Mouse (Mus musculus): ENCODE data around the gene Akap6. TPM values are rescaled to one million over a fixed set of nuclear protein-coding genes. Genes with fewer than 3 reads are reported as not detected.

Akap6 gene
- total and polyA plus RNA-seq, 2 experiments, result 0.01 to 0.09 TPM

- TF ChIP-seq POLR2A (IDR thresholded peaks at IDR 0.05; ENCODE audit: extremely low read depth, insufficient read depth, low read length) (no peak), CTCF (IDR thresholded peaks at IDR 0.05; ENCODE audit: low read depth, low read length) (no peak)
- Histone ChIP-seq H3K79me2 (ENCODE audit: control insufficient read depth, insufficient read depth, low read length) (no peaks in the 10 kb centered on the region), H3K9ac (ENCODE audit: low read depth, low read length) (no peak overlapping the region), H3K4me3 (ENCODE audit: insufficient read depth, low read depth, low read length) (no peak overlapping the region), H3K27ac (replicated peaks; ENCODE audit: insufficient read depth, low read depth, low read length) (no peak overlapping the region), H3K36me3 (ENCODE audit: control insufficient read depth, insufficient read depth, low read length) (no peaks in the 10 kb centered on the region), H3K4me1 (ENCODE audit: control insufficient read depth, insufficient read depth, low read length) (peaks cover 2% of the 10 kb centered on the region; the same call in 1 of the 2 replicates), H3K27me3 (ENCODE audit: control insufficient read depth, insufficient read depth, low read length) (no peaks in the 10 kb centered on the region)
- no peak for DNase-seq (ENCODE audit: extremely low read depth, low read depth, low spot score)
- 86% methylated on average over 5 of the region's 5 CpGs for WGBS
These were observed 780 bp upstream of the Akap6 start for GRCm38 (mm10) chr12:52698276-52698930.

- no peak for DNase-seq (ENCODE audit: extremely low read depth, low read depth, low spot score)
- 43% methylated on average over 15 of the region's 15 CpGs for WGBS
- no peaks in the 10 kb centered on the region for H3K27me3 ChIP-seq (ENCODE audit: control insufficient read depth, insufficient read depth, low read length)
- no peaks in the 10 kb centered on the region for H3K36me3 ChIP-seq (ENCODE audit: control insufficient read depth, insufficient read depth, low read length)
- H3K9ac ChIP-seq (ENCODE audit: low read depth, low read length), result no peak overlapping the region
- TF ChIP-seq CTCF (IDR thresholded peaks at IDR 0.05; ENCODE audit: low read depth, low read length), result no peak
- TF ChIP-seq POLR2A (IDR thresholded peaks at IDR 0.05; ENCODE audit: extremely low read depth, insufficient read depth, low read length), result no peak
- no peaks in the 10 kb centered on the region for H3K79me2 ChIP-seq (ENCODE audit: control insufficient read depth, insufficient read depth, low read length)
- peaks cover 2% of the 10 kb centered on the region; the same call in 1 of the 2 replicates for H3K4me1 ChIP-seq (ENCODE audit: control insufficient read depth, insufficient read depth, low read length)
- no peak overlapping the region for H3K27ac ChIP-seq (replicated peaks; ENCODE audit: insufficient read depth, low read depth, low read length)
- H3K4me3 ChIP-seq (ENCODE audit: insufficient read depth, low read depth, low read length), result no peak overlapping the region
These were observed 946 bp downstream of the Akap6 start for GRCm38 (mm10) chr12:52699961-52700696.

- no peak overlapping the region for H3K4me3 ChIP-seq (ENCODE audit: insufficient read depth, low read depth, low read length)
- H3K27ac ChIP-seq (replicated peaks; ENCODE audit: insufficient read depth, low read depth, low read length), result no peak overlapping the region
- DNase-seq (ENCODE audit: extremely low read depth, low read depth, low spot score), result no peak
- H3K27me3 ChIP-seq (ENCODE audit: control insufficient read depth, insufficient read depth, low read length), result no peaks in the 10 kb centered on the region
- TF ChIP-seq CTCF (IDR thresholded peaks at IDR 0.05; ENCODE audit: low read depth, low read length) (no peak), POLR2A (IDR thresholded peaks at IDR 0.05; ENCODE audit: extremely low read depth, insufficient read depth, low read length) (no peak)
- H3K79me2 ChIP-seq (ENCODE audit: control insufficient read depth, insufficient read depth, low read length), result no peaks in the 10 kb centered on the region
- peaks cover 2% of the 10 kb centered on the region; the same call in 1 of the 2 replicates for H3K4me1 ChIP-seq (ENCODE audit: control insufficient read depth, insufficient read depth, low read length)
- H3K36me3 ChIP-seq (ENCODE audit: control insufficient read depth, insufficient read depth, low read length), result no peaks in the 10 kb centered on the region
- WGBS, result 59% methylated on average over 15 of the region's 15 CpGs
- no peak overlapping the region for H3K9ac ChIP-seq (ENCODE audit: low read depth, low read length)
These were observed 1.6 kb downstream of the Akap6 start for GRCm38 (mm10) chr12:52700697-52701191.

GRCm38 (mm10) chr12:52701201-52701641 lies 2.0 kb downstream of the Akap6 start:
- H3K4me3 ChIP-seq (ENCODE audit: insufficient read depth, low read depth, low read length), result no peak overlapping the region
- no peak for DNase-seq (ENCODE audit: extremely low read depth, low read depth, low spot score)
- TF ChIP-seq POLR2A (IDR thresholded peaks at IDR 0.05; ENCODE audit: extremely low read depth, insufficient read depth, low read length) (no peak), CTCF (IDR thresholded peaks at IDR 0.05; ENCODE audit: low read depth, low read length) (no peak)
- no peaks in the 10 kb centered on the region for H3K79me2 ChIP-seq (ENCODE audit: control insufficient read depth, insufficient read depth, low read length)
- no peak overlapping the region for H3K9ac ChIP-seq (ENCODE audit: low read depth, low read length)
- peaks cover 2% of the 10 kb centered on the region; the same call in 1 of the 2 replicates for H3K4me1 ChIP-seq (ENCODE audit: control insufficient read depth, insufficient read depth, low read length)
- H3K27me3 ChIP-seq (ENCODE audit: control insufficient read depth, insufficient read depth, low read length), result no peaks in the 10 kb centered on the region
- no peaks in the 10 kb centered on the region for H3K36me3 ChIP-seq (ENCODE audit: control insufficient read depth, insufficient read depth, low read length)
- WGBS, result 65% methylated on average over 9 of the region's 9 CpGs
- no peak overlapping the region for H3K27ac ChIP-seq (replicated peaks; ENCODE audit: insufficient read depth, low read depth, low read length)

GRCm38 (mm10) chr12:52702368-52702967 lies 3.3 kb downstream of the Akap6 start:
- Histone ChIP-seq H3K4me3 (ENCODE audit: insufficient read depth, low read depth, low read length) (no peak overlapping the region), H3K36me3 (ENCODE audit: control insufficient read depth, insufficient read depth, low read length) (no peaks in the 10 kb centered on the region), H3K27me3 (ENCODE audit: control insufficient read depth, insufficient read depth, low read length) (no peaks in the 10 kb centered on the region), H3K27ac (replicated peaks; ENCODE audit: insufficient read depth, low read depth, low read length) (no peak overlapping the region), H3K4me1 (ENCODE audit: control insufficient read depth, insufficient read depth, low read length) (peaks cover 2% of the 10 kb centered on the region; the same call in 1 of the 2 replicates), H3K79me2 (ENCODE audit: control insufficient read depth, insufficient read depth, low read length) (no peaks in the 10 kb centered on the region), H3K9ac (ENCODE audit: low read depth, low read length) (no peak overlapping the region)
- no peak for DNase-seq (ENCODE audit: extremely low read depth, low read depth, low spot score)
- WGBS, result 76% methylated on average over 12 of the region's 12 CpGs
- TF ChIP-seq CTCF (IDR thresholded peaks at IDR 0.05; ENCODE audit: low read depth, low read length), result no peak

Measured in liver, adult 2 months (tissue).